Mouse (Mus musculus) lung, postnatal 0 days (tissue): ENCODE measurements at regions not wholly inside any gene's neighbourhood (a gene's known extent, or its start where the extent isn't known, plus 50 kb on each side); places are given as distances from the start of the nearest gene placed in this dataset.

Experiments used
- CTCF ChIP-seq: IDR thresholded peaks from 2 replicates; pipeline ENCODE4 v1.5.1; 2016; ENCODE audit warnings: antibody characterized with exemption, mild to moderate bottlenecking
- EP300 ChIP-seq: IDR thresholded peaks from 2 replicates; pipeline ENCODE4 v1.6.1; 2016; ENCODE audit warnings: antibody characterized with exemption, mild to moderate bottlenecking, control low read depth

DNA sequence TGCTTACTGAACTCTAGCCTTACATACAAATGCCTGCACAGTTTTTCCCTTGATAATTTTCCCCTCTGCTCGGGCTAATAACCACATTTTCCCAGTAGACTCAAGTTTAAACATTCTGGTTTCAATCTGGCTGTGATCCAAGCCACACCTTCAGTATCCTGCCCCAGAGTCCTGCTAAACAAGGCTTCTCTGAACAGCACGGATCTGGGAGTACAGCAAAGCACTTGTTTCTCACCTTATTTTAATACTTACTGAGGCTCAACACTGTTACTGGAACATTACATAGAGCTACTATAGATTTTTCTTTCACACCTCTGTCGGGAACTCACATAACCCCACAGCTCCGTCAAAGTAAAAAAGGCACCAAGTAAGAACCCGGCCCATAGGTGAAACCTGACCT lies 114.3 kb upstream of the Ndn start:
- TF ChIP-seq CTCF (no peak), EP300 (no peak)
